Mouse (Mus musculus) olfactory bulb, adult 2 months (tissue): ENCODE results near the gene Gprc5c.

Experiments used
- CTCF ChIP-seq: fragments of 200-500 bp; IDR thresholded peaks from 2 replicates; pipeline ENCODE4 v1.5.1; 2012; ENCODE audit warnings: low read depth, mild to moderate bottlenecking, low read length, moderate library complexity; ENCODE audit not compliant: insufficient read depth
- POLR2A ChIP-seq: fragments of 200-500 bp; IDR thresholded peaks from 2 replicates; pipeline ENCODE4 v1.6.1; 2012; ENCODE audit warnings: mild to moderate bottlenecking, low read depth, low read length, moderate library complexity; ENCODE audit not compliant: insufficient read depth

- TF ChIP-seq POLR2A (no peak), CTCF (0 out of 2 replicates have a peak, but pooled peaks have one; percentile 23)
Observed at GRCm38 (mm10) chr11:114877145-114877544, 26.2 kb downstream of the Gprc5c start.
